Mouse (Mus musculus): ENCODE measurements around the gene Faf1. TPM values are rescaled to one million over a fixed set of nuclear protein-coding genes. Genes with fewer than 3 reads are reported as not detected.

Gene Faf1
- polyA plus RNA-seq, 1 experiment from 2014 or later = 30.3 TPM

DNA sequence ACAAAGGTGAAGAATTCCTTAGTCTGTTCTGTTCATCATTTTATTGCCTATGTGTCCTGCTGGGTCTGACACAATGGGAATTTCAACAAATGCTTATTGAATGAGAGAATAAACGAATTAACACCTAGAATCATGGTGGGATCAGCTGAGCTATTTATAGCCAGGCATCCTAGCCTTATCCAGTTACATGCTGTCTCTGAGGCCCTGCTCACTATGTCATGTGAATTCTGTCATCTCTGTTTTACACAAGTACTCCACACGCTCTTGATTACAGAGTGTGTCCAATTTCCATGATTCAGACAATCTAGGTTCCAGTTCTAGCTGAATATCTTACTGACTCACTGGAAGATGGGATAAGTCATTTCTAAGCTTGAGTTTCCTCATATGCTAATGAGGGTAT is 183.9 kb downstream of the Faf1 start:
- DNase-seq (no peak), ATAC-seq (ENCODE audit: insufficient read depth) (no peak)
- Histone ChIP-seq H3K4me2 (no peak overlapping the region), H3K9ac (no peak overlapping the region), H3K27ac (ENCODE audit: low read depth) (no peak overlapping the region), H3K9me3 (ENCODE audit: low read depth, low read length) (no peaks in the 10 kb centered on the region), H3K36me3 (ENCODE audit: insufficient read depth) (no peaks in the 10 kb centered on the region), H3K4me3 (ENCODE audit: low read depth, low read length) (no peak overlapping the region), H3K27me3 (ENCODE audit: insufficient read depth, low read length) (no peaks in the 10 kb centered on the region), H3K4me1 (ENCODE audit: insufficient read depth) (no peaks in the 10 kb centered on the region)
- WGBS = 65% methylated on average over 2 of the region's 2 CpGs
- TF ChIP-seq CTCF (IDR thresholded peaks at IDR 0.05; ENCODE audit: low read depth) = no peak

DNA sequence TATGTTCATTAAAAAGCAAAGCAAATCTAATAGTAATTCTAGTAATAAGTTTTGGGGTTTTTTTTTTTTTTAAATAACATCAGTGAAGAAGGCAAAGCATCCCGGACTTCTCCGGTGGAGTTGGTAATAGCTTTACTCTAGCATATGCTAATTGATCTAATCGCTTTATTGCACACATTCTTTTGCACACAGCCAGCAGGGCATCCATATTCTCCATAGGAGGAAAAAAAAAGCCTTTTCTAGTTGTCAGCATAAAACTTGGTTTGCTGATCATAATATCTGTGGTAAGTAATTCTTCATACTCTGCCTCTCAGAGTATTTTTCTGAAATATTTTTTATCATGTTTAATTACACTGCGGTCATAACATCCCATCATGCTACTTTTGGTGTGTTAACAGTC is 185.9 kb downstream of the Faf1 start:
- no peaks in the 10 kb centered on the region for H3K36me3 ChIP-seq (ENCODE audit: insufficient read depth)
- H3K4me2 ChIP-seq = no peak overlapping the region
- WGBS = 94% methylated on average over 4 of the region's 4 CpGs
- H3K4me3 ChIP-seq (ENCODE audit: low read depth, low read length) = no peak overlapping the region
- ATAC-seq (ENCODE audit: insufficient read depth) (no peak), DNase-seq (no peak)
- no peak for TF ChIP-seq CTCF (IDR thresholded peaks at IDR 0.05; ENCODE audit: low read depth)
- no peaks in the 10 kb centered on the region for H3K27me3 ChIP-seq (ENCODE audit: insufficient read depth, low read length)
- no peak overlapping the region for H3K27ac ChIP-seq (ENCODE audit: low read depth)
- no peak overlapping the region for H3K9ac ChIP-seq
- H3K9me3 ChIP-seq (ENCODE audit: low read depth, low read length) = no peaks in the 10 kb centered on the region
- no peaks in the 10 kb centered on the region for H3K4me1 ChIP-seq (ENCODE audit: insufficient read depth)

DNA sequence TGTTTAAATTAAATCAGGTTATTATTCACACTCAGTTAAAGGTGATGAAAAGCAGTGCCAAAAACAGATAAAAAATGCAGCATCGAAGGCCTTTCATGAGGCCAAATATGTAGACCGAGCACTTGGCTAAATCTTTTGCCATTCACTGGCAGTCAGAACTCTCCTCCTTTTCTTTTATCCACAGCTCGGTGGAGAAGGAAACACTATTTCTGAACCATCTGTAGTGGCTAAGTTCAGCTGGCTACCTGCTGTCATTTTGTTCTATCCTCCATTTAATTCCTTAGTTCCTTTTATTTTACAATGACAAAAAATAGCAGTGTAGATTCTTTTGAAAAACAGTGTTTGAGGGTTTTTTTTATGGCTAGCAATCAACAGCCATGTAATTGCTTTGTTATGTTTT is 186.6 kb downstream of the Faf1 start:
- ATAC-seq (ENCODE audit: insufficient read depth) = no peak
- Histone ChIP-seq H3K27ac (ENCODE audit: low read depth) (no peak overlapping the region), H3K9ac (no peak overlapping the region), H3K4me1 (ENCODE audit: insufficient read depth) (no peaks in the 10 kb centered on the region), H3K9me3 (ENCODE audit: low read depth, low read length) (no peaks in the 10 kb centered on the region), H3K27me3 (ENCODE audit: insufficient read depth, low read length) (no peaks in the 10 kb centered on the region), H3K4me3 (ENCODE audit: low read depth, low read length) (no peak overlapping the region), H3K4me2 (no peak overlapping the region), H3K36me3 (ENCODE audit: insufficient read depth) (no peaks in the 10 kb centered on the region)
- TF ChIP-seq CTCF (IDR thresholded peaks at IDR 0.05; ENCODE audit: low read depth) = no peak
- WGBS = 71% methylated on average over 3 of the region's 3 CpGs
- DNase-seq = no peak

DNA sequence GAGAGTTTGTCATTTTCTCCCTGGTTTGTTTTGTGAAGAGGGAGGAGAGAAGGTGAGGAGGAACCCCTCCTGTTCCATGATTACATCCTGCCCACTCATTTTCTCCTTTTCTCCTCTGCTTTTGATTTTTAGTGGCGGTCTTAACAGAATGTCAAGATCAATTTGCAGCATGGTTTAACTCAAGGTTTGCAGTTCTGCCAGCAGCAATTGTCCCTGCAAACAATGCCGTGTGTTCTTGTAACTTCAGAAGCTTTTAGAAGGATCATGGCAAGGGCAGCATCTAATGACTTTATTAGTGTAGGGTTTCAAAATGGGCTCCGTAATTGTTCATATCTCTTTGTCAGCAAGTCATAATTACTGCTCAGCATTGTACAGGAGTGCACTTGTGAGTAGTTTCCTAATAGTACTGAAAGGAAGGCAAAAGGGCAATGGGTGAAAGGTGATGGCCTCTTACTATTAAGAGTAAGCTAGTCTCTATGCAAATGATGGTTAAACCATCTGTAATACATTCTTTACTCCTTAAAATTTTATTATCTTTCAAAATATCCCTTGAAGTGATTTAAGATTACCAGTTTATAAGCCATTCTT is 192.6 kb downstream of the Faf1 start:
- ATAC-seq (ENCODE audit: insufficient read depth) (no peak), DNase-seq (no peak)
- Histone ChIP-seq H3K4me2 (no peak overlapping the region), H3K9ac (no peak overlapping the region), H3K4me3 (ENCODE audit: low read depth, low read length) (no peak overlapping the region), H3K9me3 (ENCODE audit: low read depth, low read length) (no peaks in the 10 kb centered on the region), H3K4me1 (ENCODE audit: insufficient read depth) (no peaks in the 10 kb centered on the region), H3K36me3 (ENCODE audit: insufficient read depth) (no peaks in the 10 kb centered on the region), H3K27me3 (ENCODE audit: insufficient read depth, low read length) (no peaks in the 10 kb centered on the region), H3K27ac (ENCODE audit: low read depth) (no peak overlapping the region)
- 80% methylated on average over 3 of the region's 3 CpGs for WGBS
- no peak for TF ChIP-seq CTCF (IDR thresholded peaks at IDR 0.05; ENCODE audit: low read depth)

DNA sequence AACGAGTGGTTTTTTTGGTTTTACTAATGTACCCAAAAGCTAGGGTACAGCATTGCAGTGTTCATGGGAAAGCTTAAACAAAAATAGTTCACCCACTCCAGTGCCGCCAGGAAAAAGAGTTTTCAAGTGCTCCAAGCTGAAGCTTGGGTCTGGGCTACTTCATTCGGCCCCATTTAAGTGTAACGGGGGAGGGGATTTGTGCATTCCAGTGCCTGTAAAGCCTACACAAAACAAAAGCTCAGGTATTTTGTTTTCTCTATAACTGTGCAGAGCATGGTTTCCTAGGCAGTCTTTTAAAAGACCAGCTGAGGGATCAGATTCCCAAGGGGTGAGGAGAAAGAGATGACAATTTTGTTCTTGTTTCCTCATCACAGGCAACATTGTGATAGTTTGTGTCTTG is 207.9 kb downstream of the Faf1 start:
- WGBS = 57% methylated on average over 4 of the region's 4 CpGs
- H3K4me2 ChIP-seq = no peak overlapping the region

DNA sequence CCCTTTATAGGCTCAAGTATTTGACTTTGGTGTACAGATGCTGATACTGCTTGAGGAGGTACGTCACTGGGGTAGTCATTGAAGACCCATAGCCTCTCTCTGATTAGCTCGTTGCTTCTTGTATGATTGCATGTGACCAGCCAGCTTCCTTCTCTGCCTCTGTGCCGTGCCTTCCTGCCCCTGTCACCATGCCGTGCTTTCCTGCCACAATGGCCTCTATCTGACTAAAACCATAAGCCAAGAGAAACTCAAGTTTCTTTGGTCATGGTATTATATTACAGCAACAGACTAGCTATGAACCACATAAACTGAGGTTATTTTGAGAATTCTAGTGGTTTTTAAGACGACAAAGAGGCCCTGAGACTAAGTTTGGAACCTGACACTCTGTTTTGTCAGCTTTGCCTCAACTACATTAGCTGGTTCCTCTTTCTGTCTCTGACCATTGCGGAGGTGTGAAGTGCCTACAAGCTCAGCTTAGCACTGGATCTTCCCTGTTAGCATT is 211.5 kb downstream of the Faf1 start:
- no peak overlapping the region for H3K9ac ChIP-seq
- H3K4me1 ChIP-seq (ENCODE audit: insufficient read depth) = no peaks in the 10 kb centered on the region
- no peak for ATAC-seq (ENCODE audit: insufficient read depth)
- H3K27ac ChIP-seq (ENCODE audit: low read depth) = no peak overlapping the region
- H3K36me3 ChIP-seq (ENCODE audit: insufficient read depth) = 0 out of 2 replicates have a peak, but pooled peaks cover 5% of the 10 kb centered on the region
- no peak overlapping the region for H3K4me2 ChIP-seq
- DNase-seq = no peak
- H3K4me3 ChIP-seq (ENCODE audit: low read depth, low read length) = no peak overlapping the region
- no peaks in the 10 kb centered on the region for H3K9me3 ChIP-seq (ENCODE audit: low read depth, low read length)
- H3K27me3 ChIP-seq (ENCODE audit: insufficient read depth, low read length) = no peaks in the 10 kb centered on the region
- 82% methylated on average over 6 of the region's 6 CpGs for WGBS
- TF ChIP-seq CTCF (IDR thresholded peaks at IDR 0.05; ENCODE audit: low read depth) = no peak

More for the DNA sequence above, 207.9 kb downstream of the Faf1 start:
- H3K9me3 ChIP-seq (ENCODE audit: low read depth, low read length) = no peaks in the 10 kb centered on the region
- H3K27ac ChIP-seq (ENCODE audit: low read depth) = no peak overlapping the region
- 0 out of 2 replicates have a peak, but pooled peaks cover 3% of the 10 kb centered on the region for H3K36me3 ChIP-seq (ENCODE audit: insufficient read depth)
- H3K9ac ChIP-seq = no peak overlapping the region
- no peak for ATAC-seq (ENCODE audit: insufficient read depth)
- H3K4me3 ChIP-seq (ENCODE audit: low read depth, low read length) = no peak overlapping the region
- peak; percentile 23 for DNase-seq
- H3K27me3 ChIP-seq (ENCODE audit: insufficient read depth, low read length) = no peaks in the 10 kb centered on the region
- no peaks in the 10 kb centered on the region for H3K4me1 ChIP-seq (ENCODE audit: insufficient read depth)
- no peak for TF ChIP-seq CTCF (IDR thresholded peaks at IDR 0.05; ENCODE audit: low read depth)

DNA sequence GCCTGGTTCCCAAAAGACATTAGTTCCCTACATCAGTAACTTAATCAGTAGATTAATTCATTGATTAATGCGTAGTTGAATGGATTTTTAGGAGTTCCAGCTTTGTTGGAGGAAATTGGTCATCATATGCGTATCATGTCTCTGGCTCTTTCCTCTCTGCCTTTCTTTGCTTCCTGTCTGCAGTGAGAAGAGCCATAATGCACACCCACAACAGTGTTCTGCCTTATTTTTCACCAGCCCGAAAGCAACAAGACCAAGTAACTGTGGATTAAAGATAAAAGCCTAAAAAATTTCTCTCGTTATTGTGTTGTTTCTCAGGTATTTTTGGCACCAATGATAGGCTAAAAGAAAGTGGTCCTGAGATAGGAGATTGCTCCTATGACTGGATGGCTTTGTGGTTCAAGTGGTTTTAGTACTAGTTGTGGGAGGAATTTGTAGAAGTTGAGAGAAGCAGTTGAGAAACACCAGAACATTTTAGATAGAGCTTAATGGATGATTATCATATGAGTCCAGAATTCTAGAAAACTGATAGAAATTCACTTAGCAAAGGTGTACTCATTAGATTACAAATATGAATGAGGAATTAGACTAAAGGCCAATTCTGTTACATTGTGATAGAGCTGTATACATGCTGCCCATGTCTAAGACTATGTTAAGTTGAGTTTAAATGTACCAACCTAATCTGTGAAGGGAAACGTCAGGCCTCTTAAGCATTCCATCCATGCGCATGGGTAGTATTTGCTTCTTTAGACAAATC is 221.6 kb downstream of the Faf1 start:
- H3K9me3 ChIP-seq (ENCODE audit: low read depth, low read length) = no peaks in the 10 kb centered on the region
- TF ChIP-seq CTCF (IDR thresholded peaks at IDR 0.05; ENCODE audit: low read depth) = no peak
- no peak overlapping the region for H3K4me3 ChIP-seq (ENCODE audit: low read depth, low read length)
- no peak for DNase-seq
- H3K4me2 ChIP-seq = no peak overlapping the region
- no peak for ATAC-seq (ENCODE audit: insufficient read depth)
- no peaks in the 10 kb centered on the region for H3K27me3 ChIP-seq (ENCODE audit: insufficient read depth, low read length)
- 88% methylated on average over 6 of the region's 6 CpGs for WGBS
- H3K9ac ChIP-seq = no peak overlapping the region
- no peaks in the 10 kb centered on the region for H3K4me1 ChIP-seq (ENCODE audit: insufficient read depth)
- no peak overlapping the region for H3K27ac ChIP-seq (ENCODE audit: low read depth)
- H3K36me3 ChIP-seq (ENCODE audit: insufficient read depth) = no peaks in the 10 kb centered on the region; the same call in 1 of the 2 replicates
